Mouse (Mus musculus): ENCODE results near the gene Naa10.

Naa10 gene

DNA sequence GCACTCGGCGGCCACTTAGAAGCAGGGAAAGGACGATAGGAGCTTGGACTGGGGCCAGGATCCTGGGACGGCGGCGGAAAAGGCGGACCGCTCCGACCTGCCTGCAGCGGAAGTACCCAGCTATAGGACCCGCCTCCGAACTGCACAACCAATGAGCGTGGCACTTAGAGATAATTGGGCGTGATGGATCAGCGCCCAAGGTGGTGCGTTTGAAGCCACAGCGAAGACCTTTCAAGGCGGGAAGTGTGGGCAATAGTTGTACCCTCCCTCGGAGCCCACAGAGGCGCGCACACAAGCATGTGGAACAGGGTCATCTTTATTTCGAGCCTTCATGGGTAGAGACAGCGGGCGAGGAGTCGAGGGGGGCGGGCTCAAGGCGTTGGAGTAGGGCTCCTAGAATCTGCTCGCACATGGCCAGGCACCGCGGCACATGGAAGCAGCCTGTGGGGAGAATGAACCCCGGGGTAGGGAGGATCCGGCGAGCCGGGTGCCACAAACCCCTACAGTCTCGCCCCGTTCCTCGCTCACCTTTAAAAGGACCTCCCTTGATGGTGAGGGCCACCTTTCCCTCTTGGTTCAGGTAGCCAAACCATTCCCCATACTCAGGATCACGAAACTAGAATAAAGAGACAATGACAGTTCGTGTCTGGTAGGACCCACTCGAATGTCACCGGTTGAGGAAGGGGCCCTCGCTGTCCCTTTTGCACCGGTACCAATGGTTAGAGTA, at the start of gene Naa10, which contains the start of gene Arhgap4:
TSS of gene Naa10 (minus strand) at position 122 of the 727 bp plus-strand sequence.
TSS of gene Arhgap4 (minus strand) at position 48 of the 727 bp plus-strand sequence.
- peak; percentile 78 to 84 for DNase-seq (ENCODE audit: low spot score in 2 of 2)

GRCm38 (mm10) chrX:73970781-73971180, 49.0 kb upstream of the Naa10 start:
- DNase-seq (ENCODE audit: low spot score in 2 of 2): no peak

DNA sequence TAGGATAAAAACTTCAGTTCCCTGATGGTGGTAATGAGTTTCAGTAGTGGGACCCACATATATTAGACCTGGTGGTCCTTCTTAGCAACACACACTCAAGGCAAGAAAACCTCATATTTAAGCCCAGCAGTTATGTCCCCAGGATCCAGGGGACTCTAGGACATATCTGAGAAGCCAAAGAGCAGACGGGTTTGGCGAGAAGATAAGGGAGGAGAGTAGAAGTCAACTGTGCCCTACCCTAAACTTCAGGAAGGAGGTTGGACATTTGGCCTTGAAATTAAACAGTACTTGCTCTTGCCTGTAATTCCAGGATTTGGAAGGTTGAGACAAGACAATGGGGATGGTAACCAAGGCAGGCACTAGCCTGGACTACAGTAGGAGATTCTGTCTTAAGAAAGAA, 48.0 kb upstream of the Naa10 start:
- no peak for DNase-seq (ENCODE audit: low spot score in 2 of 2)

- DNase-seq (ENCODE audit: low spot score in 2 of 2): no peak
These were observed 47.4 kb upstream of the Naa10 start for GRCm38 (mm10) chrX:73969167-73969566.

DNA sequence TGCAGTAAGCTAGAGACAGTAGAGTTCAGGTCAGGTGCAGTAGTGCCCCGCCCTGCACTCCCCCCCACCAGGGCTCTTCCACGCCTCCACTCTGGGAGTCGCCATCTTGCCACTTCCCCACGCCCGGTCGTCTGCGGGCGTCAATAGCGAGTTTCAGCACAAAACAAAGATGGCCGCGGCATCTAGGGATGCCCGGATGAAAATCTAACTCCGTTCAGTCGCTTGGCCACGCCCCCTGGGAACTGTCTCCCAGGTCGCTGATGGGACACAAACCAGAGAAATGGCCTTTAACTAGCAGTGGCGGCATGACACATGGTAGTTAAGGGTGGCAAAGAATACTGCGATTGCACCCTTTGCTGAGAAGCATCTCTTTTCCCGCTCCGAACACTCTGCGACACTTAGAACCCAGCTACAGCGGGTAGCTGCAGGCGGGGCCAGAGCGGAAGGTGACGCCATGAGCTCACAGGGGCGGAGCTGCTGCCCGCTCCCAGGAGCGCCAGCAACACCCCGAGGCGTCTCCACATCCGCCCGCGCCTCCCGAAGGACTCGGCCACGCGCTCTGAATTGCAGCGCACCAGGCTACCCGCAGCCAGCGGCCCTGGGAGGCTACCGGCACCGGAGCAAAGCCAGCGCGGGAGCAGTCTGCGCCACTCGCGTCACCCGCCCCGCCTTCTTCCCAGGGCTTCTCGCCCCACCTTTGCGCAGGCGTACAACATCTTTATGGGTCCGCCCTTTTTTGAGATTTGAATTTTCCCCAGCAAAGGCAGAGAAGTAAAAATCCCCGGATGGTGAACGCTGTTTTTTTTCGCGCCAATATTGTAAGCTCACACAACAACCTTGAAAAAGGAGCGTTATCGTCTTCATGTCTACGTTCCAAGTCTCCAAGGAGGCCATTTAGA, 45.7 kb upstream of the Naa10 start:
- peak; percentile 84 to 86 for DNase-seq (ENCODE audit: low spot score in 2 of 2)

DNA sequence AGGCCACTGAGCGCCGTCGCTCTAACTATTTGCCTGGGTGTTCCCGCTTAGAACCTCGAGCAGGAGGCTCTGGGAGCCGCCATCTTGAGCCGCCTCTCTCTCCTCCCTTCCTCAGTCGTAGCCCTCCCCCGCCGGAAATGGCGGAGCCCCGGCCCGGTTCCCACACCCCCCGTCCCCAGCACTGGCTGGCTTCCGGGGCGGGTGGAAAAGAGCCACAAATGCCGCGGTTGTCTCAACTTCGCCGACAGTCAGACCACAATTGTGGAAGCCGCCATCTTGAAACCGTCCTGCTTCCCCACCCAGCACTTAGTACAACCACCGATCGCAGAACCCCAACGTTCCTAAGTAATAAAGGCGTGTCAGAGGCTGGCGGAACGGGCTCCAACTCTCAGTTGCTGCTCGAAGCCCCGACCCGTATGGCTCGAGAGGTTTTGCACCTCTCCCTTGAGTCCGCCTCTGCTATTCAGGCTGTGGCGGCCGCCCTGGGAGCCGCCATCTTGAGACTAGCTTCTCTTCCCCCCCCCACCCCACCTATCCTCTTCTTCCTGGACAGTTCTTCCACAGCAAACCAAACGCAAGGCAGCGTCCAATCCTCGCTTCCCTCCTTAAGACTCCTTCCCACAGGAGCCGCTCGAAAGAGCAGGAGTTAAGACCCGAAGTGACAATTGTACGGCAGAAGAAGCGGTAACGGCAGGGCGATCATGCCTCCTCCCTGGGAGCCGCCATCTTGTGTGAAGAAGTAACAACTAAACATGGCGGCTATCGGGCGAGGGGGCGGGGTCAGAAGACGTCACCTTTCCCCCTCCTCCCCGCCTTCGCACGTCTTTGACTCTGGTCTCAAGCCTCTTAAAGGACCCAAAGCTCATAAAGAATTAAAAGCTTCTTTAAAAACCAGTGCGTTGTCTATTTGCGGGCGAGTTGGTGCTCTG, 44.8 kb upstream of the Naa10 start, which contains the start of gene Hcfc1:
TSS of gene Hcfc1 (minus strand) at position 110 of the 929 bp plus-strand sequence.
- DNase-seq (ENCODE audit: low spot score in 2 of 2): peak; percentile 80 to 84

- DNase-seq (ENCODE audit: low spot score in 2 of 2): peak; percentile 64 to 69
These were observed 43.6 kb upstream of the Naa10 start for GRCm38 (mm10) chrX:73965307-73965706.

- no peak for DNase-seq (ENCODE audit: low spot score in 2 of 2)
These were observed 42.6 kb upstream of the Naa10 start for GRCm38 (mm10) chrX:73964363-73964762.

- no peak for DNase-seq (ENCODE audit: low spot score in 2 of 2)
These were observed 33.2 kb upstream of the Naa10 start for GRCm38 (mm10) chrX:73954988-73955387.

DNA sequence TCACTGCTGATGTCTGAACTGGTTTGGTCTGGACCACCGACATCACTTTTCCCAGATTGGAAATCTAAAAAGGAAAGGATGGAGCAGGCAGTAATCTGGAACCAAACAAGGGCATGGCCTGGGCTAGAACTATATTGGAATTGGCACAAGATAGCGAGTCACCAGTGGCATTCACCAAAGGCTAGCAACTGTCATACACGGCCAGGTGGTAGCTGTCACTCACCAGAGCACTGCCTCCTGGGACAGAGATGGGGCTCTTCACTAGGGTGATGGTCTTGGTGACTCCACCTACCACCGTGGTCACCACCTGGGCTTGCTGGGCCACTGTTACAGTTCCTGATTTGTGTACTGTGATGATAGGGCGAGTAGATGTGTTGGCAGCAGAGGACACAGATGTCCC, 30.9 kb upstream of the Naa10 start:
- DNase-seq (ENCODE audit: low spot score in 2 of 2): no peak

DNA sequence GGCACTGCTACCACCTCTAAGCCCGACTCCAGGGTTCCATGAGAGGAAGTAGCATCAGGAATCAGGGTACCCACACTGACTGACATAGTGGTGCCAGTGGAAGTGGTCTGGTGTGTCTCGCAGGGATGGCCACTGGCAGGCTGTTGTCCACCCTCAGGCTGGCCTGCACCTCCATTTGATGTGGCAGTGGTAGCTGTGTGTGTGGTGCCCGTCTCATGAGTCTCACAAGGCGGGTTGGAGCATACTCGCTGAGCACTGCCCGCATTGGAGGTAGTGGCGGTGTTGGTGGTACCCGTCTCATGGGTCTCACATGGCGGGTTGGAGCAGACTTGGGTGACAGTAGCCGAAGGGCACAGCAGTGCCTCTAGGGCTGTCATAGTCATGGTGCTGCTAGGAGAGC, 27.6 kb upstream of the Naa10 start:
- DNase-seq (ENCODE audit: low spot score in 2 of 2): no peak

DNA sequence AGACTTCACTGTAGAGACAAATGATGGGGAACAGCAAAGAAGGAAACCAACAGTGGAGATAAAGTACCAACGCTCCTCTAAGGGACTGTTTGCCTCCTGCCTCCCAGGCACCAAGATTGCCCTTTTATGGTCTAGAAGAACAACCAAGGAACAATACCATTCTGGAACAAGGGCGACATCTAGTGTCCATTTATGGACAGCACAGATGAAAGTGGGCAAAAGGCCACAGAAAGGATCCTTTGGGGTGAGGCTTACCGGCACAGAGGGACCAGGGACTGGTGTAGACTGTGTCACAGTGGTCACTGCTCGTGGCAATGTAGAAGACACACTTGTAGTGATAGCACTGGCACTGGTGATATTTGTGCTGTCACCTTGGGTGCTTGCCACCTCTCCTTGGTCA, 26.9 kb upstream of the Naa10 start:
- DNase-seq (ENCODE audit: low spot score in 2 of 2): no peak

GRCm38 (mm10) chrX:73946896-73947295, 25.2 kb upstream of the Naa10 start:
- no peak for DNase-seq (ENCODE audit: low spot score in 2 of 2)

DNA sequence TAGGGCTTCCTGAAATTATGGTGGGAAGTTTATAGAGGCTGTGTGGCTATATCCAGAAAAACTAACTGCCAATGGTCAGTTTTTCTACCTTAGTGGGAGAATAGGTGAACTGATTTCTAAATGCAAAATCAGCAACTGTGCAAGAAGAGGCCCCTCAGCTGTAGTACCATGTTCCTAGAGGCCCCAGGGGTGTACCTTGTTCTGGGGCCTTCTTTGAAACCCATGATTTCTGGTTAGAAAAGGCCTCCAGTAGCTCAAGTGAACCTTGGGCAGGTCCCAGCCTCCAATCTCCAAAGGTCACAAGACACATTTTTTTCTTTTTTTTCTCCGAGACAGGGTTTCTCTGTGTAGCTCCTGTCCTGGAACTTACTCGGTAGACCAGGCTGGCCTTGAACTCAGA, 20.6 kb upstream of the Naa10 start:
- DNase-seq (ENCODE audit: low spot score in 2 of 2): no peak

DNA sequence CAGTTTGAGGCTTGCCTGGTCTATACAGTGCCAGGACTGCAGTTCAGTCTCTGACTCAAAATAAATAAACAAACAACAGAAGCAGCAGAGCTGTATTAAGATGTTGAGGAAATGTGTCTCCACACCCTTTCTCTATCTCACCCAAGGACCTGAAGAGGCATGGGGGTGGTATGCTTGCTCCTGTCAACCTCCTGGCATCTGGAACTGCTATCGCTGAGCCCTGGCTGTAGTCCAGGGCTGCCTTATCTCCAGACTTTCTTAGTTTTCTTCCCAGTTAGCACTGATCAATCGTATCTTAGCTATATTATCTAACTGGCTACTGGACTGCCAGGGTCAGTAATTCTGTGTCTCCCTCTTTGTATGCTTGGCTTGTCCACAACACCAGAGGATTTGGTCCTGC, 20.1 kb upstream of the Naa10 start:
- DNase-seq (ENCODE audit: low spot score in 2 of 2): no peak

DNA sequence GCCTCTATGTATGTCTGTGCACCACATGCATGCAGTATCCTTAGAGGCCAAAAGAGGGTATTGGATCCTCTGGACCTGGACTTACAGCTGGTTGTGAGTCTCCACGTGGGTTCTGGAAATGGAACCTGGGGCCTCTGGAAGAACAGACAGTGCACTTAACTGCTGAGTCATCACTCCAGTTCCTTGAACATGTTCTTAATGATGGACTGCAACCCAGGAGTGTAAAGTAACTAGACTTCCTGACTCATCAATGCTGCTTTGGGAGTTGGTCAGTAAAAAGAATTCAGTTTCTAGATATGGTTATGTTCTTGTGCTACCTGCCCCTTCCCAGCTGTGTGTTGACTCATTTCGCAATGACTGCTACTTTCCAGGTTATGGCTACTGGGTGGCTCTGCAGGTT, 10.1 kb upstream of the Naa10 start:
- DNase-seq (ENCODE audit: low spot score in 2 of 2): no peak

DNA sequence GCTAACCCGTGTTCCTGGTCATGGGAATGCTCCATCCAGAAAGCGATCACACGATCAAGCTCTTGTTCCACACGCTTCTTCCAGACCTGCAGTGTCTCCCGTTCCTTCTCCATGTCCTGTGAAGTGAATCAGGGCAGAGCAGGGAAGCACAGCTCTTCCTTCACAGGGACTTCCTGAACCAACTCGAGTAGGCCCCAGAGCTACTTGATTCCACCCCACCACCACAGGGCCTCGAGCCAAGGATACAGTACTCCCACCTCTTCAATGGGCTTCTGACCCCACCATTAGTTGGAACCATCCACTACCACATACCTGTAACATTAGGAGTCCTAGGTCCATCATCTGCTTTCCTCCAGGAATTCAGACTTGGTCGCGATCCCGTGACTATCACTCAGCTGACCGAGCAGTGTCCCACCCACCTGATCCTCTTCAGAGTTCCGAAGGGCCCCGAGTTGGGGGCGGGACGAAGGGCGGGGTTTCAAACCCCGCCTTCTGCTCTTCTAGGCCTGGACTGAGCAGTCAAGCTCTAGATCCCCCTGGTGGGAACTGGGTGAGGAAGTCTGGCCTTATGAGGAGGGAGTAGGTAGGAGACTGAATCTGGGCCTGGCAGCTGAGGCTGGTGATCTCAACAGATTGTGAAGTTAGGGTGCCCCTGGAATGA, 8.8 kb upstream of the Naa10 start, which contains the start of gene Renbp:
TSS of gene Renbp (minus strand) at position 449 of the 661 bp plus-strand sequence.
- no peak for DNase-seq (ENCODE audit: low spot score in 2 of 2)

DNA sequence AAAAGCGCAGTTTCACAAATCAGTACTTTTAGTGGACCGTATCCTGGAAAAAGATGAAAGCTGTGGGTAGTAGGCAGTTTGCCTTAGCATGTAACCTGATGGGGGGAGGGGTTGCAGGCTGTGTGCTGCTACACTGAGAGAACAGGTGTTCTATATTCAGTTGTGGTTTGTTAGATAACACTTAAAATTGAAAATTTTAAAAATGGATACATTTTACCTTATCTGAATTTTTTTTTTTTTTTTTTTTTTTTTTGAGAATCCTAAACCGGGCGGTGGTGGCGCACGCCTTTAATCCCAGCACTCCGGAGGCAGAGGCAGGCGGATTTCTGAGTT, 772 bp upstream of the Naa10 start:
- no peak for DNase-seq (ENCODE audit: low spot score in 2 of 2)

GRCm38 (mm10) chrX:73921285-73921822, 390 bp downstream of the Naa10 start:
- no peak for DNase-seq (ENCODE audit: low spot score in 2 of 2)

DNA sequence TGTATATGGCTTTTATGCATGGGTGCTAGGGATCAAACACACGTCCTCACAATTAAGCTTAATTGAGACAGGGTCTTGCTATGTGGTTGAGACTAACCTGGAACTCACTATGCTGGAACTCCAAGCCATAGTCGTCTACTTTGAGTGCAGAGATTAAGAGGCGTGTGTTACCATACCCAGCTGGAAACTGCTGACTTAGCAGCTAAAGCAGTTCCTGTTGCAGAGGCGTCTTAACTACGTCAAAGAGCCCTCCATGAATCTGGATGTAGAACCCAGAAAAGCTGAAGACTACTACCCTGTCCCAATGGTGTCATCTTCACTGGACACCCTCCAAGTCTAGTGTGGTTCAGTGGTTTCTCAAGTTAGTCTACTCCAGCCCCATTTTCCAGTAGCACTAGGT, 3.1 kb downstream of the Naa10 start:
- no peak for DNase-seq (ENCODE audit: low spot score in 2 of 2)

- no peak for DNase-seq (ENCODE audit: low spot score in 2 of 2)
These were observed 4.8 kb downstream of the Naa10 start for GRCm38 (mm10) chrX:73916945-73917344.

All from right cerebral cortex, postnatal 36 days (tissue).